Mouse (Mus musculus): Measurements from ENCODE around the gene Ryr3. TPM values are rescaled to one million over a fixed set of nuclear protein-coding genes. Genes with fewer than 3 reads are reported as not detected.
"Not testable (repeated sequence)": the region's sequence is repeated elsewhere in the genome, so short reads cannot be mapped to it uniquely, and the experiment has no call there.

Gene Ryr3
- polyA plus RNA-seq, 2 experiments from 2014 or later, result 2.3 to 2.9 TPM

DNA sequence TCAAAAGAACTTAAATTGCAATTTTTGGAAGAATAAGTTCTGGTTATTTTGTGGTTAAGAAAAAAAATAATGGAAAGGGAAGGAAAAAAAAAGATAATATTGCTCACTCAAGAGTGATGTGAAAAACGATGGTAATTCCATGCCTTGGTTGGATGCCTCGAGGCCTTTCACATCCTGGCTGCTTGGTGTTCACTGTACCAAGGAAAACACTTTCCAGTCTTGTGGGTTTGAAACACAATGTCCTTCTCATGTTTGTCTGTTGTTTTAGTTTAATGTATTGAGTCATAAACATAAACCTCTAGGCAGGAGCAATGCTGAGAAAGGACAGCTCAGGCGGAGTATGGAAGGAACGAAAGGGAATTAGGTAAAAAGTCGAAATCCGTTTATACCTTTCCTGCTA lies 122.8 kb downstream of the Ryr3 start:
- no peak for ATAC-seq

DNA sequence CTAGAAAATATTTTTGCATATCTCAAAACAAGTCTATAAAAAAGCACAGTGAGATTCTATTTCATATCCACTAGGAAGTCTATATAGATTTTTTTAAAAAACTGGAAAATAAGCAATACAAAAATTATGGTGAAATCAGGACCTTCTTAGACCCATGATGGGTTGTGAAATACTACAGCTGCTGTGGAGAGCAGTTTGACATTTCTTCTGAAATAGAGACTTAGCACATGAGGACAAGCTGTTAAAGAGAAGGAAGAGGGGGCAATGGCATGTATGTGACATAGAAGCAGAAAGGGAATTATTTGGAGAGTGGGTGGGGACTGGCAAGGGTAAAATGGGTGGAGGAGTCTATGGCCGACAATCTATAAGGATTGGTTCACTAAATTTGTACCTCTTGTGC lies 124.1 kb downstream of the Ryr3 start:
- ATAC-seq, result no peak

DNA sequence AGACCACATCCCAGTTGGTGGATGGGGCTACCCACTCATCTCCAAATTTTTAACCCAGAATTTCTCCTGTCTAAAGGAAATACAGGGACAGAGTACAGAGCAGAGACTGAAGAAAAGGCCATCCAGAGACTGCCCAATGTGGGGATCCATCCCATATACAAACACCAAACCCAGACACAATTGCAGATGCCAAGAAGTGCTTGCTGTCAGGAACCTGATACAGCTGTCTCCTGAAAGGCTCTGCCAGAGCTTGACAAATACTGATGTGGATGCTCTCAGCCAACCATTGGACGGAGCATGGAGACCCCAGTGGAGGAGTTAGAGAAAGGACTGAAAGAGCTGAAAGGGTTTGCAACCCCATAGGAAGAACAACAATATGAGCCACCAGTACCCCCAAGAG lies 125.6 kb downstream of the Ryr3 start:
- not testable (repeated sequence) for ATAC-seq

DNA sequence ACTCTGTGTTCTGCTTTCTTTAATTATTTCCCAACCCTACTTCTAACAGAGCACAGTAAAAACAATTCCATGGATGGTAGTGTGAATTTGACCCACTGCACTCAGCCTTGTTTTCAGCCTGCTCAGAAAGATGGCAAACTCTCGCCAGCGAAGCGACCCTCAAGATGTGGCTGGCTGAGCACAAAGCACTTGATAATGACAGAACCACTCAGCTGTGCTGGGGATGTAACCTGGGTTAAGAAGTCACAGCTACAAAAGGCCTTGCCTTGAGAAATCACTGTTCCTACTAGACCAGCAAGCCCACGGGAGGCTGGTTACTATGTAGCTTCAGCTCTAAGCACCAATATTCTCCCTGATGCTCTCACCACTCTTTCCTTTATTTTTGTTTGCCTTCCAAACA lies 140.5 kb downstream of the Ryr3 start:
- ATAC-seq, result no peak

DNA sequence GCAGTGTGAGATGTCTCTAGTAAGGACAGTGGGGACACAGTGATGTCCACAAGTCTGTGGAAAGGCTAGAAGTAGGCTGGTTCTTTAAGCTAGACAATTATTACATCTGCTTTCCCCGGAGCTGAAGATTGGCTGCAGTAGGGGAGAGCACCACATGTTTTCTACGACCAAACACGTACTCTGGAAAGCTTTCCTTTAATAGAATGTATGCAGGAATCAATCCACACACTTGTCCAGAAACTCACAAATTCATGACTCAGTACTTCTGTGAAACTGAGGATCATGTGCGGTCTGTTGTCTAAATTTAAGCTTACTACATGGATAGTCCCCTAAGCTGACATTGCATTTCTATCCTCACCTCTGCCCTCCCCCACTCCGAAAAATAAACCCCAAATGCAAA lies 157.5 kb downstream of the Ryr3 start:
- no peak for ATAC-seq

DNA sequence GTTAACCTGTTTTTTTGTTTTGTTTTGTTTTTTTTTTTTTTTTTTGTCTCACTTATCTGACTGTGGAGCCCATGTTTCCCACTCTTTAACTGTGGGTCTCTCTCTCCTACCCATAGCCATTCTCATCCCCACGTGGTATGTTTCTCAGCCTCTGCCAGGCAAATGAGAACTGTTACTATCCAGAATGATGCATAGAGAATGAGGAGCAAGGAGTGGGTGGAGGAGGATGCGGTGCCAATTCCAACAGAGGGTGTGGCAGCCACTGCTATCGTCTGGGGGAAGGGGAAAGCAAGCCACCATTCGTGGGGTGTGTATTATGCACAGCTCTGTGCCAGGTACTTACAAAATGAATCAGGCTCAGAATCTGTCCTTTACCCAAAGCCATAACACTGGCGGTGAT lies 158.0 kb downstream of the Ryr3 start:
- ATAC-seq, result no peak

DNA sequence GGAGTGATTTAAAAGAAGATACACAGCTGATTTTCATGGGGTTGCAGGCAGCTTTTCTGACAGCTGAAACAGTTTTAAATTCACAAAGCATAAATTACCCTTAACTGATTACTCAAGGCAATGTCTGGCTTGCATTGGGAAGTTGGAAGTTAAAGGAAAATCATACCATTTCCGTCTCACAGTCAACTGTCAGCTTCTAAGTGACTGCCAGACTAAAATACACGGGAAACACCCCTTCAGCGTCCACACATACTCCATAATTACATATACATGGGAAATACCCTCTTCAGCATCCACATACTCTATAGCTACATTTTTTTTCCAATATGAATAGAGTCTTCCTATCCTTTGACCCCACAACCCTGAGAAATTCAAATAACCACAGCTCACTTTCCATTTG lies 158.8 kb downstream of the Ryr3 start:
- no peak for ATAC-seq

DNA sequence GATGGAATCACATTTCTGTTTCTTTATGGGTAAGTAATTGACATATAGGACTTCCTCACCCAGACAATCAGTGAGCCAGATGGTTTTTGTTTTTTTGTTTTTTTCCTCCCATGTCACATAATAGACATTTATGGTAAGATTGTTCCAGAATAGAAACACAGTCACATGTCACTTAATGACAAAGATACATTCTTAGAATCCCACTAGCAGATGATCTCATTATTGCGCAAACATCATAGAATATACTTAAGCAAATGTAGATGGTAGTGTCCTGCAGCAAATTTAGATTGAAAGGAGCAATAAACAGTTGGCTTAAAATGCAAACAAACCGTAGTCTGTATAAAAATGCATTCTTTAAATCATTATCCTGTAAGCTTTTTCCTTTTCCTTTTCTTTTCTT lies 161.3 kb downstream of the Ryr3 start:
- no peak for ATAC-seq

DNA sequence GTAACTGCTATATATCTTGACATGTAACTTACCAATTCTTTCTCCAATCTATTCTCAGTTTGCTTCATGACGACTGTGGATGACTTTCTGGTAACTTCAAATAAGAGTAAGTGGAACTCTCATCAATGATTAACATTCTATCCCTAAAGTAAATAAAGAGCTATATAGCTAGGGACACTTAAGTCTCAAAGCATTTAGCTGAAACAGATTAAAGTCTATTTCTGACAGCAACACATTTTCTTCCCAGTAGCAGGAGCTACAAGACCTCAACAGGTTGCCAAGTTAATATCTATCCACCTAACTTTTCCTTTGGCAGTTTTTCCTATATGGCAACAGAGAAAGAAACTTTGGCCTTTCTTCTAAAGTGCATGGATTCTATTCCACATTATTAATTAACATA lies 167.1 kb downstream of the Ryr3 start:
- no peak for ATAC-seq

DNA sequence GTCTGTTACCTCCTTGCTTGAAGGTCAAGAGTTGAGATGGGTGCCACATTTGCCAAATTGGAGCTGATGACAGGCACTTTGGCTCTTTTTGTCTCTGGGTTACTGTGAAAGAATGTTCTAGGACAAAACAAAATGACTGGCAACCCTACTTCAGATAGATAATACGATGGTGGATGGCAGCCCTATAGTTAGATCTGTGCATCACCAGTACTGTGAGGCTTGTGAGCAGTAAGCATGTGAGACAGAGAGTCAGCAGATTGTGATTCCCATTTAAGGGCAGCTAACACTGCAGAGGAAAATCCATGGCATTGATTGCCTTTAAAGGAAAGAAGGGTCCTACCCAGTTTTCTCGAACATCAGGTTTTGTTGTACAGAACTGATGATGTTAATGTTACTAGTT lies 180.3 kb downstream of the Ryr3 start:
- ATAC-seq, result no peak

DNA sequence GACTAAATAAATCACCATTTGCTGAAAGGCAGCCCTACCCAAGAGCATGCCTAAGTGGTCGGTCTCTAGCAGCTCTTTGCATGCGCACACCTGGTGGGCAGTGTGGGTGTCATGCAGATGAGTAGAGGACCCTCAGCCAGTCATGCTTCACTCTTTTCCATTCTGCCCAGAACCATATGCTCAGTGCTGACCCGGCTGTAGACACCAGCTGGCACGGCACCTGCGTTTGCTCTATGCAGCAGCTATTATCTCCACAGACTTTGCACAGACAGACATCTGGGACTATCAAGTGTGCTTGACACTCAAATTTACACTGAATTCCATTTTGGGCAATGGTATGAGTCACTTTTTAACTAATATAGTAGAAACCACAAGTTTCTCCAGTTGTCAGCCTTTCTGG lies 186.2 kb downstream of the Ryr3 start:
- no peak for ATAC-seq

DNA sequence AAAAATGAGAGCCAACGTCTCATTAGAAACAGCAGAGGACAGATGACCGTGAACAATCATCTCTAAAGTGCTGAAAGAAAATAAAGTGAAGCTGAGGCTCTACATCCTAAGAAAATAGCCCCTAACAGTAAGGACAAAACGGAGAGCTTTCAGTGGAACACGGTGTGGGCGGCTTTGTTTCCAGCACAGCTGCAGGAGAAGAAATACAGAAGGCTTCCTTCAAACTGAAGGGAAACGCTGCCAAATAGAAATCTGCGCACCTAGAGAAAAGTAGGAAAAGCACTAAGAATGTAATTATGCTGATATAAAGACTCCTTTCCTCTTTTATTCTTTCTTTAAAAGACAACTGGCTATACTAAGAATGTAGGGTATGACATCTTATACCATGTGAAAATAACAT lies 197.0 kb downstream of the Ryr3 start:
- ATAC-seq, result no peak

DNA sequence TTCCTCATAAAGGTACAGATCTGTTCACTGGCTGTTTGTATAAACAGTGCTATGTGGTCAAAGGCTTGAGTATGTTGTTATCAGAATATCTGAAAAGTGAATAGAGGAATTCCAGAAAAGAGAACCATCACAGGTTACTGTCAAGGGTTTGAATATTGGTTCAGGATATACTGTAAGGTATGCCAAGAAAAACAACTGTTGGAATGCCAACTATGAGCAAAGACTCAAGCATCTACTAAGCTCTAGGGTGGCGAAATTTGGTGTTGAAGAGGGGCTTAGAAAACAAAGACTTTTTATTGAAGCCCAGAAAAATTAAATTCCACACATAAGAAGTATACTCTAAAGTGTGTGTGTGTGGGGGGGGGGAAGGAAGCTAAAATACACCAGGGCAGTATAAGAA lies 198.6 kb downstream of the Ryr3 start:
- no peak for ATAC-seq

DNA sequence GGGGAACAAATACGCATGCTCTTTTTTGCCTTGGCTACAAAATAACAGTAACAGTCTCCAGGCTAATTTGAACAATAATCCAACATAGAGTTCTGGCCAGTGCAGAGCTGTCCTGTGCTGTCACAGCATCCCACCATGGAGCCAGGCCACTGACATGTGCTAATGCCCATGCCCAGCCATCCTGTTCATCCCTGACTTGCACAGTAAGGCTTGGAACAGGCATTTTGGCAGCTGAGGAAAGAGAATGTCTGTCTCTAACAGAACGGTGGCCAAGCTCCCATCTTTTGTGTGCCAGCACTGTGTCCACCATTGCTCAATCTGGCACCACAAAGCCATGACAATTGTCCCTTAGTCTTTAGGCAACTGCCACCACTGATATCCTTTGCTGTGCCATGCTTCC lies 200.7 kb downstream of the Ryr3 start:
- no peak for ATAC-seq

DNA sequence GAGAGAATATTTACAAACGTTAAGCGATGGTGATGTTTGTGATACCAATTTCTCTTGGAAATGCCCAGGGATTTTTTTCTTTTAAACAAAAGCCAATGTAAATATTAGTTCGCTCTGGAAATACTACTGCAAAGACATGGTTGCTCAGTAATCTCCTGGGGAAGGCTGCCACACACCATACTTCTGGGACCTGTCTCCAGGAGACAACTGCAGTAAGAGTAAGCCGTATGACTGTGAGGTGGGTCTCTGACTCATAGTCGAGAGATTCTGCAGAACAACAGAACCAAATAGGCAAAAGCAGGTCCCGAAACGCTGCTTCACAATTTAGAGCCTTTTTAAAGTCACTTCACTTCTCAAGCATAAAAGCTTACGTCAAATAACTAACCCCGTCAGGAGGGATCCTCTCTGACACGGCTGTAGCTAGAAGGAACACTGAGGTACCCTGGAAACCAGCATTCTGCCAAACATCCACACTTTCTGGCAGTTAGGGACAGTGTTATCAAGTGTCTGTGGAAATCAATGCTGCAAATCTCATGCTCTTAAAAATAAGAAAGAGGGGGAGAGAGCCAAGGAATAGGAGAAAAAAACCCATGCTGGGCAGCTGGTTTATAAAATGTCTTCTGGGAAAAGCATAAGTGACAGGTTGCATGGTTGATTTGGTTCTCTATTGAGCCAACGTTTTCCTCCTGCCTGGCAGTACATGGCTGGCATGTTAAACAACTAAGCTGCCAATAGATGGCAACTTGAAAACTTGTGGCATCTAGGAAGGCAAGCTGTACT lies 207.7 kb downstream of the Ryr3 start:
- no peak for ATAC-seq

DNA sequence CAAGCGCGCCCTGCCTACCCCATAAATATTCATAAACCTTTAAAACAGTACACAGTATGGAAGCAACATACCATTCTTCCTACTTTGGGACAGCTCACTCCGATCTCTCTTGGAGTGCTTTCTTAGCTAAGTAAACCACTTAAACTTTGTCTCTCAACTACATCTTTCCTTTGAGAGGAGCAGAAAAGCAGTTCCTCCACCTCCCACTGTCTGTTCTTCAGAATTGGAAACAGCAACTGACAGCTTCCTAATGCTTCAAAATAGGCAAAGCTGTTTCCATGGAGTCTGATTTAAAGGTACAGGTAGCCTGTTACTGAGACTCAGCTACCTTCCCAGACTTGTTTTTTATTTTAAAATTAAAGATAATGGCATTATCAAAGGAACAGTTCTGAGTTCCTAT lies 218.4 kb downstream of the Ryr3 start:
- ATAC-seq, result no peak

DNA sequence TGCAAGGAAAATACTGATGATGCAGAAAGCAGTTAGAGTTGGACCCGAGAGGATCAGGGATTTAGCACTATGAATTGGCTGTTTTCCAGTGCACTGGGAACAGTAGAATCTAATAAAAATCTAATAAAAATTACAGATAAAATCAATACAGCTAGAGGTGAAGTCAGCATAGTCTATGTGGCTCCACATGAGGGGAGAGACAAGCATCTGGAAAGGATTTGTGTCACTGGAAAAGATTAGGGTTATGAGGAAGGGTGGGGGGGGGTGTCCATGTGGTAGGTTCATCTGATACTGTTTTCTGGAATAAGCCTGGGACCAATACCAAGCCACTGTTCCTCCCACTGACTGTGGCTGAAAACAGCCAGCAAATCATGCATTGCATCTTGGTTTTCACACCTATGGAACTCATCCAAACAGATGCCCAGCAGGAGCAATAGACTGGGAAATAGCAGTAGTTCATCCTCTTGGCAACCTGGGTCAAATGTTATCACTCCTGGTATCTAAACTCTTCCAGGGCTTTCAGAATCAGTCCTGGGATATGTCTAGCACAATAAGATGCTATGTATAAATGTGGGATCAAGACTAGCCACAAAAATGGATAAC lies 233.9 kb downstream of the Ryr3 start:
- ATAC-seq, result no peak

DNA sequence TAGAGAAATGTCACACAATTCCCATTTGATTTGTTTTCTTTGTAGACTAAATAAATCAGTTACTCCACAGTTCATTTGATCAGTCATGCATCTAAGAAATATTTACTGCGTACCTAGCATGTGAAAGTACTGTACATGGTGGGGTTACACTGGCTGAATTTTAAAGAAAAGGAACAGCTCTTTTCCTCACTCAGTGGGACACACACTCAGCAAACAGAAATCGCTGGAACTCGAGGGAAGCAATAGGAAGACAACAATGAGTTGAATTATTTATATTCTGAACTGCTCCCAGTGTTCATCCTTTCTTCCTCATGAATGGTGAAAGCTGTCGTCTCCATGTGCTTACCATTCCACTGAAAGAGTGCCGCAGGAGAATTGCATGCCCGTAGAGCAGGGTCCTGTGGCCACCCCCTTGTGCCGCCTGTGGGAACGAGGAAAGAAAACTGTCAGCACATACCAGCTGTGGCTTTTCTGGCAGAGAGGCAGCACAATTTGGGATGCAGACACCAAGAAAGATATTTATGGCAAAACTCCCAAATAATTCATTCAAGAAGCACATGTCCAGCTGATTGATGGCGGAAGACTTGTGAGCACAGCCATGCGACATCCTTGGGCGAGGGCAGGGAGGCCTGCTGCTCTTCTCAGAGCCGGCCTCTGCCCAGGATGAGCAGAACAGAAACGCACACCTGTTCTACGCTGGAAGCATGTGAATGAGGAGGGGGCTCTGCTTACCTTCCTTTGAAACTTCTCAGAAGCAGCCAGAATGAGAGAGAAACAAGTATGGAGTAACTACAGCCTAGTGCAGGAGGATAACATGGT lies 249.9 kb downstream of the Ryr3 start:
- ATAC-seq, result no peak

DNA sequence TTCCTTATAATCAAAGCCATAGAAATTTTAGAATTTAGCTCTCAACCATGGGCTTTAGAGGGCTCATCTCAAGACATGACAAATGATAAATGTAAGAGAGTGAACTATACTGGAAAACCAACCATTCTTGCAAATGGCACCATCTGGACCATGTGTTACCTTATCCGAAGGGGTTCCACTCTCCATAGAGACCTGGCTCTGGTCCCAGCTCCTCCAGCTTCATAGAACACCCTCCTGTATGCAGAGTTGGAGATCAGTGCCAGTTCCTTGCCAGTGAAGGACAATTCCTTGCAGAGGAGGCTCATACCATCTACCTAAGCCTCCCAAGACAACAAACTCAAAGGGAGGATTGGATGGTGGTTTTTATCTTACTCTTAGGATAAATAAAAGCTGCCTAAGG lies 268.0 kb downstream of the Ryr3 start:
- no peak for ATAC-seq

DNA sequence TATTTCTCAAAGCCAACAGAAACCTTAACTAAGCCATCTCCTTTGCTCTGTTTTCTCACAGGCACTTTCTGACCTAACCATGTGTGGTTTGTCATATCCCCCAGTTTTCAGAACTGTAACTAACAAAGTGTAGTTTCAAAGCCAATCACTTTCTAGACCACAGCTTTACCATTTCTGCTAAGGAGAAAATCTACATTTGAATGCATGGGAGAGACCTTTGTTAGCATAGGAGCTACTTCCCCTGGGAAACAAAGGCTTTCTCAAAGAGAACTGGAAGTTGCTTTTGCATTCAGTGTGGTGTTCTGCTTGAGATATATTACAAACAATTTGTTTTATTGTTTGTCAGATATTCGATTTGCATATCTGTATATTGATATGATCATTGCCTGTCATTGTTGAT lies 285.1 kb downstream of the Ryr3 start:
- no peak for ATAC-seq

DNA sequence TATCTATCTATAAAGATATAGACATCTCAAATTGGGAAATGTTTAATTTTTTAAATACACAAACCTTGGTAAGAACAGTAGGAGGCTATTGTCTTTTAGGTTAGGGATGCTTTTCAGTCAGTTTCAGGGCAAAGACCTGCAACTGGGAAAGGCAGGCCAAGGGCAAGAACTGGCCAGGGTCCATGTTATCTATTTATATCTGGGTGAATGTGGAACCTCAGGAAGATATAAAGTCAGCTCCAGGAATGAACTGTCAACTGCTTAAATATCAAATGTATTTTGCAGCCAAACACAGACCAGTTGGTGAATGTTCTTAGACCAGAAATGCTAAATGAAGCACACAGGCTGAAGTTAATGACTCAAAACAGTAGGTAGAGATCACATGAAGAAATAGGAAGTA lies 303.1 kb downstream of the Ryr3 start:
- no peak for ATAC-seq

DNA sequence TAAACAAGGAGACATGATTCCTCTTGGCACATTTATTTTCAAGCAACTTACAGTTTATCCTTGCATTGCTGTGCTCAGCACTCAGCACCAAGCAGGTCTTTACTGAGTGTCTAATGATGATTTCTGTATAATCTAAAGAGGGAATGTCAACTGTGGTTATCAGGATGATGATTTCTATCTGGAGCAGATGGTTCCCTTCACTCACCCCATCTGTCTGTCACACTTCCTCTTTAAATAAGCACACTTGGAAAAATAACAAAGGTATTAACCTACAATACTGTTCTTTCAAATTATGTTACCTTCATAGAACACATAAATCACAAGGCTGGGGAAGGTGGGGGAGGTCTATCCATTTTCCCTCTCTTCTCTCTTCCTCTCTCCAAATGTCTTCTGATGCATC lies 304.3 kb downstream of the Ryr3 start:
- ATAC-seq, result no peak

DNA sequence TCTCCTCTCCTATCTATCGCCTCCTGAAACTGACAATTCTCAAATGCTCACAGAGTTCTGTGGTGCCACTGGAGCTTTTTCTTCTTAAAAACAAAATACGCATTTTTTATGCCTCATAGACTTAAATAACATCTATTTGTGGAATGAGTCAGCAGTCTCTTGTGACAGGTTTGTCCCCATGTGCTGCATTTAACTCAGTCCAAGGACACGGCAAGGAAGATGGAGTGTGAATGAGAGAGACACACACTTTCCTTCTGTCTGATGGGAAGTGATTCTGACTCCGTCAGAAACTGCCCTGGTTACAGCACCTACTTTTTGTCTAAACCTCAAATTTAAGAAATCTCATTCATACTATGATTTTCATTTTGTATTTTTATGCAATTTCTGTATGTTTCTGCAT lies 306.3 kb downstream of the Ryr3 start:
- no peak for ATAC-seq

DNA sequence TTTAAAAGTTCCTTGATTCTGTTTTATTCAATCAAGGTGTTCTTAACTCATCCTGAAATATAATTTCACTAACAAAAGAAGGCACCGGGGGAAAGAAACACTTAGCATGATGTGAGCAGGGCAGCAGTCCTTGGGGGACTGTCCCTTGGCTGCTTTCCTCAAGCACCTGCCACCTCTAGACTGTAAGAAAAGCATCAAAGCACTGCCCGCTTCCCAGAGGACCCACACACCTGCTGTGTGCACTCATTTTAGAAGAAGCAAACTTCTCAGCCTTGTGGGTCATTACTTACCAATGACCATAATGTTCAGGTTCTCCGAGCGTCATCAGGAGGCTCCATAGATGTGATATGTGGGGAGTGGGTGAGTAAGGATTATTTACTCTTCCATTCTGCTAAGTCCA lies 307.8 kb downstream of the Ryr3 start:
- no peak for ATAC-seq

Measured in activated CD4-positive, CD25-positive, alpha-beta regulatory T cell, adult 4 months (primary cell).